Mouse (Mus musculus): Measurements from ENCODE around the gene Ppm1f. TPM values are rescaled to one million over a fixed set of nuclear protein-coding genes. Genes with fewer than 3 reads are reported as not detected.
"Not testable (repeated sequence)": the region's sequence is repeated elsewhere in the genome, so short reads cannot be mapped to it uniquely, and the experiment has no call there.

Gene Ppm1f
- total RNA-seq (2021) (10 to 100 TPM; 39.2 to 48.9 TPM), polyA plus RNA-seq (2012; rRNA removed) (15.4 and 18.9 TPM in 2 replicates)
- long read RNA-seq, full-length matches to known transcripts: 17 of 23 reads
- long read RNA-seq, partial matches to known transcripts: 6 of 23 reads
- long read RNA-seq, other reads (novel, unspliced or antisense): 0 of 23 reads

- DNase-seq: peak; percentile 98
Observed at GRCm38 (mm10) chr16:16896382-16897055, at the start of gene Ppm1f. Gene Ppm1f (plus strand): TSS chr16:16896469.

- no peak for DNase-seq
Observed at GRCm38 (mm10) chr16:16849196-16849595, 47.1 kb upstream of the Ppm1f start.

- no peak for DNase-seq
Observed at GRCm38 (mm10) chr16:16852411-16852810, 43.9 kb upstream of the Ppm1f start.

- DNase-seq: peak; percentile 57
Observed at GRCm38 (mm10) chr16:16854836-16855235, 41.4 kb upstream of the Ppm1f start.

- no peak for DNase-seq
Observed at GRCm38 (mm10) chr16:16855541-16855940, 40.7 kb upstream of the Ppm1f start.

- not testable (repeated sequence) for DNase-seq
Observed at GRCm38 (mm10) chr16:16856054-16856453, 40.2 kb upstream of the Ppm1f start.

- DNase-seq: no peak
Observed at GRCm38 (mm10) chr16:16856731-16857476, 39.4 kb upstream of the Ppm1f start.

GRCm38 (mm10) chr16:16862288-16862687, 34.0 kb upstream of the Ppm1f start:
- DNase-seq: no peak

GRCm38 (mm10) chr16:16863978-16864377, 32.3 kb upstream of the Ppm1f start, which contains the start of gene Igll1:
Gene Igll1 (minus strand): TSS chr16:16863985.
- DNase-seq: no peak

- no peak for DNase-seq
Observed at GRCm38 (mm10) chr16:16865217-16865616, 31.1 kb upstream of the Ppm1f start.

GRCm38 (mm10) chr16:16865696-16866561, 30.3 kb upstream of the Ppm1f start:
- no peak for DNase-seq

- DNase-seq: no peak
Observed at GRCm38 (mm10) chr16:16870241-16870616, 26.0 kb upstream of the Ppm1f start.

GRCm38 (mm10) chr16:16870617-16871331, 25.5 kb upstream of the Ppm1f start, which contains the start of the genes Top3b and Vpreb1:
Gene Top3b (plus strand): TSS chr16:16870736.
Gene Vpreb1 (minus strand): TSS chr16:16870843.
- peak; percentile 92 for DNase-seq

GRCm38 (mm10) chr16:16879025-16879424, 17.2 kb upstream of the Ppm1f start:
- DNase-seq: no peak

- DNase-seq: no peak
Observed at GRCm38 (mm10) chr16:16888341-16888740, 7.9 kb upstream of the Ppm1f start.

- no peak for DNase-seq
Observed at GRCm38 (mm10) chr16:16892366-16892765, 3.9 kb upstream of the Ppm1f start.

GRCm38 (mm10) chr16:16896015-16896381, 271 bp upstream of the Ppm1f start:
- no peak for DNase-seq

- DNase-seq: no peak
Observed at GRCm38 (mm10) chr16:16897056-16897584, 851 bp downstream of the Ppm1f start.

GRCm38 (mm10) chr16:16902329-16902728, 6.1 kb downstream of the Ppm1f start:
- no peak for DNase-seq

GRCm38 (mm10) chr16:16903188-16903587, 6.9 kb downstream of the Ppm1f start:
- DNase-seq: no peak

GRCm38 (mm10) chr16:16907799-16908198, 11.5 kb downstream of the Ppm1f start:
- DNase-seq: peak; percentile 81
